Comparison of ENCODE assay signal across 8 mouse cellular contexts in the genomic region with DNA sequence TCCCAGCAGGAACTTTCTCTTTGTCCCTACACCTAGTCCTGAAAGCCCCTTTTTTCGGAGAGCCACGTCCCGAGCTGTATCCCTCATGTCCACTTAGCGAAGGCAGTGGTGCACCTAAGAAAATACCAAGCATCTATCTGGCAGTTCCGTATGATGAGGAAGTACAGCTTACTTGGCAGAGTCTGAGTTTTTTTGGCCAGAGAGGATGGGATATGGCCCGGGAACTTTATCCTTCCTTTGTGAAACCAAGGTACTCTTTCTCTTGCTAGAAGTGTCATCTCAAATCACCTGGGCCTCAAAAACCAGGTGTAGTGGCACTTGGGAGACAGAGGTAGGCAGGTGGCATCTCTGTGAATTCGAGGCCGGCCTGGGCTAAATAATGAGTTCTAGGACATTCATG. TPM values are rescaled to one million over a fixed set of nuclear protein-coding genes. Genes with fewer than 3 reads are reported as not detected.
DNase-seq lines count a peak whose midpoint lies in the region; ATAC-seq and TF ChIP-seq lines count a peak whose summit lies in the region.

No protein-coding gene starts in this region.

- ATAC-seq in heart, embryonic 15.5 days (replicated peaks; ENCODE audit: insufficient number of reproducible peaks, insufficient read depth, low FRiP score, low read depth), result no peak
- 0 out of 2 replicates have a peak, but pooled peaks have one; percentile 10 for ATAC-seq in hindbrain, embryonic 12.5 days (ENCODE audit: low FRiP score)
- no peak for ATAC-seq in midbrain, embryonic 11.5 days (ENCODE audit: low FRiP score)

- peaks cover 43% of the 10 kb centered on the region for H3K79me2 ChIP-seq in MEL (ENCODE audit: control insufficient read depth, insufficient read depth, low read length, poor library complexity)

- H3K4me2 ChIP-seq in heart, embryonic 15.5 days, result peak overlapping the region; percentile 80
- H3K4me2 ChIP-seq in hindbrain, embryonic 12.5 days (replicated peaks), result peak overlapping the region; percentile 82
- H3K4me2 ChIP-seq in midbrain, embryonic 11.5 days, result peak overlapping the region; percentile 63

- peaks cover 16% of the 10 kb centered on the region for H3K36me3 ChIP-seq in heart, embryonic 15.5 days
- H3K36me3 ChIP-seq in MEL (ENCODE audit: control insufficient read depth in 1 of 2, insufficient read depth in 2 of 2, low read length in 2 of 2), result peaks cover 2 to 8% of the 10 kb centered on the region in 2 experiments; a peak in 3 of 4 replicates
- peaks cover 15% of the 10 kb centered on the region for H3K36me3 ChIP-seq in hindbrain, embryonic 12.5 days
- H3K36me3 ChIP-seq in midbrain, embryonic 11.5 days (ENCODE audit: control insufficient read depth, insufficient read depth, low read length), result peaks cover 4% of the 10 kb centered on the region

- peaks cover 36% of the 10 kb centered on the region for H3K4me1 ChIP-seq in heart, embryonic 15.5 days (replicated peaks)
- peaks cover 2 to 3% of the 10 kb centered on the region in 2 experiments for H3K4me1 ChIP-seq in MEL (ENCODE audit: control insufficient read depth in 1 of 2, insufficient read depth in 2 of 2, low read length in 2 of 2)
- H3K4me1 ChIP-seq in hindbrain, embryonic 12.5 days, result peaks cover 23% of the 10 kb centered on the region
- H3K4me1 ChIP-seq in midbrain, embryonic 11.5 days (ENCODE audit: control insufficient read depth, insufficient read depth, low read length), result peaks cover 10% of the 10 kb centered on the region; the same call in 1 of the 2 replicates

- TF ChIP-seq RAD21 in MEL (IDR thresholded peaks at IDR 0.05; ENCODE audit: low read depth, low read length), result no peak

- H3K9ac ChIP-seq in heart, embryonic 15.5 days, result peak overlapping the region; percentile 97
- H3K9ac ChIP-seq in MEL (ENCODE audit: control insufficient read depth, low read depth, low read length, poor library complexity, severe bottlenecking), result peak overlapping the region; percentile 91
- peak overlapping the region; percentile 98 for H3K9ac ChIP-seq in hindbrain, embryonic 12.5 days
- H3K9ac ChIP-seq in midbrain, embryonic 11.5 days (ENCODE audit: low read length), result peak overlapping the region; percentile 90

- TF ChIP-seq EP300 in MEL (IDR thresholded peaks at IDR 0.05; ENCODE audit: low read depth in 1 of 2, low read length in 2 of 2), result 0 out of 4 replicates have a peak, but pooled peaks of 1 of the 2 experiments have one; percentile 14

- H3K9me3 ChIP-seq in heart, embryonic 15.5 days (replicated peaks), result no peaks in the 10 kb centered on the region
- H3K9me3 ChIP-seq in MEL (replicated peaks; ENCODE audit: insufficient read depth, low read length), result no peaks in the 10 kb centered on the region
- no peaks in the 10 kb centered on the region for H3K9me3 ChIP-seq in hindbrain, embryonic 12.5 days (replicated peaks)
- H3K9me3 ChIP-seq in midbrain, embryonic 11.5 days (ENCODE audit: control insufficient read depth, low read length), result no peaks in the 10 kb centered on the region

- no peak for DNase-seq in heart, adult 11 months
- peak; percentile 66 for DNase-seq in MEL (ENCODE audit: low read depth, low spot score)
- no peak for DNase-seq in midbrain, embryonic 11.5 days (ENCODE audit: low spot score, missing footprints)
- no peak for DNase-seq in adrenal gland, postnatal 36 days
- DNase-seq in cerebellum, postnatal 10 days, result no peak
- DNase-seq in spleen, postnatal 10 days (ENCODE audit: low spot score in 2 of 2), result no peak

- no peak for TF ChIP-seq POLR2A in MEL (IDR thresholded peaks at IDR 0.05; ENCODE audit: control insufficient read depth in 1 of 2, insufficient read depth in 1 of 2, low read depth in 1 of 2, low read length in 2 of 2, poor library complexity in 1 of 2)

- peak overlapping the region; percentile 96 for H3K4me3 ChIP-seq in heart, embryonic 15.5 days
- peak overlapping the region; percentile 69 to 95 for H3K4me3 ChIP-seq in MEL (ENCODE audit: control insufficient read depth in 1 of 2, insufficient read depth in 1 of 2, low read depth in 2 of 2, low read length in 2 of 2)
- peak overlapping the region; percentile 99 for H3K4me3 ChIP-seq in hindbrain, embryonic 12.5 days
- H3K4me3 ChIP-seq in midbrain, embryonic 11.5 days (ENCODE audit: low read depth, low read length), result peak overlapping the region; percentile 78

- H3K27ac ChIP-seq in heart, embryonic 15.5 days, result peak overlapping the region; percentile 92
- peak overlapping the region; percentile 91 for H3K27ac ChIP-seq in MEL (ENCODE audit: control insufficient read depth, low read depth, low read length)
- H3K27ac ChIP-seq in hindbrain, embryonic 12.5 days, result peak overlapping the region; percentile 90
- peak overlapping the region; percentile 65 for H3K27ac ChIP-seq in midbrain, embryonic 11.5 days (ENCODE audit: low read depth, low read length)

- WGBS in heart, embryonic 15.5 days, result 74% methylated on average over 8 of the region's 8 CpGs
- 78% methylated on average over 8 of the region's 8 CpGs for WGBS in hindbrain, embryonic 12.5 days
- WGBS in midbrain, embryonic 11.5 days, result 78% methylated on average over 8 of the region's 8 CpGs

- H3K27me3 ChIP-seq in heart, embryonic 15.5 days, result no peaks in the 10 kb centered on the region
- H3K27me3 ChIP-seq in MEL (ENCODE audit: control insufficient read depth in 1 of 2, insufficient read depth in 2 of 2, low read length in 2 of 2), result no peaks in the 10 kb centered on the region
- no peaks in the 10 kb centered on the region for H3K27me3 ChIP-seq in hindbrain, embryonic 12.5 days
- H3K27me3 ChIP-seq in midbrain, embryonic 11.5 days (ENCODE audit: control insufficient read depth, insufficient read depth, low read length), result no peaks in the 10 kb centered on the region

- no peak for TF ChIP-seq CTCF in MEL (IDR thresholded peaks at IDR 0.05 in 2 of 3, conservative IDR thresholded peaks at IDR 0.05 in 1 of 3; ENCODE audit: control insufficient read depth in 1 of 3, insufficient read depth in 1 of 3, low read depth in 2 of 3, low read length in 3 of 3, poor library complexity in 1 of 3, severe bottlenecking in 1 of 3)

TF ChIP-seq in MEL, 35 proteins besides CTCF, POLR2A, EP300 and RAD21:
- TF ChIP-seq ELF1 (IDR thresholded peaks at IDR 0.05; ENCODE audit: low read depth, low read length) (peak; percentile 19; the same call in 1 of the 2 replicates), ZKSCAN1 (IDR thresholded peaks at IDR 0.05; ENCODE audit: low read depth, low read length) (0 out of 2 replicates have a peak, but pooled peaks have one; percentile 37), USF2 (IDR thresholded peaks at IDR 0.05; ENCODE audit: borderline replicate concordance in 1 of 2, insufficient read depth in 1 of 2, low read depth in 1 of 2, low read length in 2 of 2) (no peak), KAT2A (conservative IDR thresholded peaks at IDR 0.05; ENCODE audit: low read depth, low read length) (no peak), JUND (IDR thresholded peaks at IDR 0.05; ENCODE audit: low read depth, low read length) (0 out of 2 replicates have a peak, but pooled peaks have one; percentile 16)

RNA-seq across cellular contexts. Expression of gene Ube2g2, which starts 0.5 kb away (rescaled TPM):
- 66.3 and 85.1 TPM in 2 replicates for polyA plus RNA-seq in heart, embryonic 15.5 days (2015; fragmentation: Nextera tagmentation; extraction: Ambion mirVana)
- 55.2 and 62.4 TPM in 2 replicates for total RNA-seq in MEL (2012; rRNA removed)
- 100 to 1,000 TPM in 1 of 2 experiments, not detected in 1; 112 TPM for polyA plus RNA-seq in MEL (2012; ENCODE audit: insufficient read depth in 1 of 2, insufficient read length in 2 of 2, low read depth in 1 of 2, low replicate concordance in 2 of 2, missing spikeins in 1 of 2)
- polyA plus RNA-seq in hindbrain, embryonic 12.5 days (2016; fragmentation: Nextera tagmentation; extraction: Ambion mirVana), result 81.6 and 82.3 TPM in 2 replicates
- polyA plus RNA-seq in midbrain, embryonic 11.5 days (2014; fragmentation: Nextera tagmentation; extraction: Ambion mirVana), result 42.8 and 47.6 TPM in 2 replicates
- total RNA-seq in adrenal gland, postnatal 36 days (2021), result 10 to 100 TPM; 57.3 to 67.6 TPM

RNA-seq across cellular contexts. Expression of gene Gm49325, which starts 15.5 kb away (rescaled TPM):
- 0.60 and 3.9 TPM in 2 replicates for polyA plus RNA-seq in heart, embryonic 15.5 days (2015; fragmentation: Nextera tagmentation; extraction: Ambion mirVana)
- total RNA-seq in MEL (2012; rRNA removed), result 3.5 and 3.7 TPM in 2 replicates
- polyA plus RNA-seq in MEL (2012; ENCODE audit: insufficient read depth in 1 of 2, insufficient read length in 2 of 2, low read depth in 1 of 2, low replicate concordance in 2 of 2, missing spikeins in 1 of 2), result 1 to 10 TPM in 1 of 2 experiments, not detected in 1; 1.0 TPM
- polyA plus RNA-seq in hindbrain, embryonic 12.5 days (2016; fragmentation: Nextera tagmentation; extraction: Ambion mirVana), result 13.2 and 13.3 TPM in 2 replicates
- polyA plus RNA-seq in midbrain, embryonic 11.5 days (2014; fragmentation: Nextera tagmentation; extraction: Ambion mirVana), result 2.4 TPM in 1 of 2 replicates, not detected in the other
- 10 to 100 TPM; 24.1 to 27.6 TPM for total RNA-seq in adrenal gland, postnatal 36 days (2021)

RNA-seq across cellular contexts. Expression of gene Sumo3, which starts 15.6 kb away (rescaled TPM):
- 138 and 169 TPM in 2 replicates for polyA plus RNA-seq in heart, embryonic 15.5 days (2015; fragmentation: Nextera tagmentation; extraction: Ambion mirVana)
- 145 and 151 TPM in 2 replicates for total RNA-seq in MEL (2012; rRNA removed)
- polyA plus RNA-seq in MEL (2012; ENCODE audit: insufficient read depth in 1 of 2, insufficient read length in 2 of 2, low read depth in 1 of 2, low replicate concordance in 2 of 2, missing spikeins in 1 of 2), result 100 to 1,000 TPM in 1 of 2 experiments, not detected in 1; 342 TPM
- 276 and 287 TPM in 2 replicates for polyA plus RNA-seq in hindbrain, embryonic 12.5 days (2016; fragmentation: Nextera tagmentation; extraction: Ambion mirVana)
- polyA plus RNA-seq in midbrain, embryonic 11.5 days (2014; fragmentation: Nextera tagmentation; extraction: Ambion mirVana), result 338 and 353 TPM in 2 replicates
- 100 to 1,000 TPM in 1 of 2 experiments, 10 to 100 TPM in 1; 89.0 to 106 TPM for total RNA-seq in adrenal gland, postnatal 36 days (2021)

RNA-seq across cellular contexts. Expression of gene Pttg1ip, which starts 40.0 kb away (rescaled TPM):
- 105 and 125 TPM in 2 replicates for polyA plus RNA-seq in heart, embryonic 15.5 days (2015; fragmentation: Nextera tagmentation; extraction: Ambion mirVana)
- total RNA-seq in MEL (2012; rRNA removed), result 41.1 and 50.4 TPM in 2 replicates
- polyA plus RNA-seq in MEL (2012; ENCODE audit: insufficient read depth in 1 of 2, insufficient read length in 2 of 2, low read depth in 1 of 2, low replicate concordance in 2 of 2, missing spikeins in 1 of 2), result 10 to 100 TPM in 1 of 2 experiments, not detected in 1; 53.1 TPM
- polyA plus RNA-seq in hindbrain, embryonic 12.5 days (2016; fragmentation: Nextera tagmentation; extraction: Ambion mirVana), result 77.2 and 78.8 TPM in 2 replicates
- 68.5 and 73.2 TPM in 2 replicates for polyA plus RNA-seq in midbrain, embryonic 11.5 days (2014; fragmentation: Nextera tagmentation; extraction: Ambion mirVana)
- total RNA-seq in adrenal gland, postnatal 36 days (2021), result 100 to 1,000 TPM; 197 to 219 TPM
